Mouse (Mus musculus) liver, postnatal 0 days (tissue): ENCODE results near the gene Sez6. TPM values are rescaled to one million over a fixed set of nuclear protein-coding genes. Genes with fewer than 3 reads are reported as not detected.

ENCODE experiments used
- ATAC-seq: fragments of 200-750 bp; cut with Nextera tagmentation; 2 replicates; pipeline ENCODE4 v1.8.0; 2017; ENCODE audit warnings: mild to moderate bottlenecking, moderate library complexity
- DNase-seq: peaks from one replicate; pipeline ENCODE4 v3.0.0-alpha.2; 2016
- H3K27ac ChIP-seq: fragments of 300-500 bp; sonication (generic); 2 replicates; pipeline ENCODE4 v1.5.1; 2014; ENCODE audit warnings: antibody characterized with exemption, moderate library complexity, mild to moderate bottlenecking, low read depth
- H3K27me3 ChIP-seq: fragments of 300-500 bp; sonication (generic); 2 replicates; pipeline ENCODE4 v1.6.1; 2014; ENCODE audit warnings: low read length, control low read depth, mixed read lengths; ENCODE audit not compliant: insufficient read depth
- H3K36me3 ChIP-seq: fragments of 300-500 bp; sonication (generic); replicated peaks from 2 replicates; pipeline ENCODE4 v1.6.1; 2014; ENCODE audit warnings: mild to moderate bottlenecking, control low read depth, low read length, moderate library complexity, mixed read lengths; ENCODE audit not compliant: insufficient read depth
- H3K4me1 ChIP-seq: fragments of 300-500 bp; sonication (generic); 2 replicates; pipeline ENCODE4 v1.6.1; 2014; ENCODE audit warnings: antibody characterized with exemption, mild to moderate bottlenecking, control low read depth; ENCODE audit not compliant: insufficient read depth
- H3K4me2 ChIP-seq: fragments of 300-500 bp; sonication (generic); 2 replicates; pipeline ENCODE4 v1.6.1; 2014; ENCODE audit warnings: low read depth, mild to moderate bottlenecking, low read length, moderate library complexity, mixed read lengths
- H3K4me3 ChIP-seq: fragments of 300-500 bp; sonication (generic); 2 replicates; pipeline ENCODE4 v1.5.1; 2014; ENCODE audit warnings: low read depth, low read length
- H3K9ac ChIP-seq: fragments of 300-500 bp; sonication (generic); replicated peaks from 2 replicates; pipeline ENCODE4 v1.6.1; 2014; ENCODE audit warnings: mild to moderate bottlenecking, moderate library complexity
- H3K9me3 ChIP-seq: fragments of 300-500 bp; sonication (generic); 2 replicates; pipeline ENCODE4 v1.6.1; 2016; ENCODE audit warnings: mild to moderate bottlenecking, control low read depth, low read length, mixed read lengths
- CTCF ChIP-seq: sonication (generic); IDR thresholded peaks from 2 replicates; pipeline ENCODE4 v1.5.1; 2016; ENCODE audit warnings: antibody characterized with exemption, low read depth
- EP300 ChIP-seq: IDR thresholded peaks from 2 replicates; pipeline ENCODE4 v1.6.1; 2016; ENCODE audit warnings: antibody characterized with exemption, low read depth, mild to moderate bottlenecking
- WGBS: fragments of 180-500 bp; shearing (Covaris S2); extraction: QIAGEN DNeasy Blood & Tissue Kit; methylation state at CpG from one replicate; pipeline ENCODE4 v1.1.7; 2014; ENCODE audit not compliant: insufficient replicate concordance; 5-methylcytosine and 5-hydroxymethylcytosine counted together
- polyA plus RNA-seq: library from polyadenylated mRNA; unstranded; fragments of >200 nt; fragmentation: Nextera tagmentation; extraction: Ambion mirVana; gene quantifications from 2 replicates; pipeline ENCODE4 v1.2.1, GENCODE M21; 2015

The Sez6 gene
- polyA plus RNA-seq, 1 experiment from 2014 or later, result not detected

- WGBS, result 69% methylated on average over 3 of the region's 3 CpGs
- Histone ChIP-seq H3K27ac (no peak overlapping the region), H3K4me2 (peak overlapping the region; percentile 88), H3K36me3 (peaks cover 30% of the 10 kb centered on the region), H3K4me1 (peaks cover 9% of the 10 kb centered on the region; the same call in 1 of the 2 replicates), H3K9ac (no peak overlapping the region), H3K4me3 (peak overlapping the region; percentile 93), H3K27me3 (no peaks in the 10 kb centered on the region), H3K9me3 (no peaks in the 10 kb centered on the region)
- DNase-seq (no peak), ATAC-seq (no peak)
- TF ChIP-seq EP300, result no peak
- no peak for TF ChIP-seq CTCF
These were observed 55.0 kb downstream of the Sez6 start for GRCm38 (mm10) chr11:77985541-77986065.

GRCm38 (mm10) chr11:77989071-77989690 is 58.6 kb downstream of the Sez6 start:
- DNase-seq (no peak), ATAC-seq (no peak)
- Histone ChIP-seq H3K9ac (no peak overlapping the region), H3K4me2 (no peak overlapping the region), H3K4me3 (no peak overlapping the region), H3K9me3 (no peaks in the 10 kb centered on the region), H3K27me3 (no peaks in the 10 kb centered on the region), H3K27ac (no peak overlapping the region), H3K36me3 (peaks cover 35% of the 10 kb centered on the region), H3K4me1 (0 out of 2 replicates have a peak, but pooled peaks cover 6% of the 10 kb centered on the region)
- WGBS, result 91% methylated on average over 13 of the region's 13 CpGs
- TF ChIP-seq EP300, result no peak

DNA sequence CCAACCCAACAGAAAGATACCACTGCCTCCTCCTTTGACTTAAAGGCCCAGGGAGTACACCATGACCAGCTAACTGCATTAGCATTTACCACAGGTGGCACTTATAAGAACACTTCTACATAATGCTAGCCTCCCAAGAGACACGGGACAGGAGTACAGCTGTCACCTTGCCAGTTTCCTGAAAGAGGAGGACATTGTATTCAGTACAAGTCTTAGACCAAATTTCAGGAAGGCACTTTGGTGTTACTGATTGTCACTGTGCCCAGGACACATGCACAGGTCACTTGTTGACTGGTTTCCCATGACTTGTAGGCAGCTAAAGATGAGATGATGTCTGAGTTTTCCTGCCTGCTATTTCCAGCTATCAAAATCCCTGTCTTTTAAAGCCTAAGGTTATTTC is 65.0 kb downstream of the Sez6 start:
- DNase-seq, result no peak
- no peak overlapping the region for H3K9ac ChIP-seq
- 54% methylated on average over 1 of the region's 1 CpGs for WGBS
- H3K4me3 ChIP-seq, result no peak overlapping the region
- TF ChIP-seq CTCF (no peak), EP300 (no peak)
- H3K4me1 ChIP-seq, result no peaks in the 10 kb centered on the region
- H3K27ac ChIP-seq, result no peak overlapping the region
- no peaks in the 10 kb centered on the region for H3K9me3 ChIP-seq
- H3K4me2 ChIP-seq, result no peak overlapping the region
- ATAC-seq, result no peak
- peaks cover 26% of the 10 kb centered on the region; the same call in 1 of the 2 replicates for H3K36me3 ChIP-seq
- H3K27me3 ChIP-seq, result no peaks in the 10 kb centered on the region

DNA sequence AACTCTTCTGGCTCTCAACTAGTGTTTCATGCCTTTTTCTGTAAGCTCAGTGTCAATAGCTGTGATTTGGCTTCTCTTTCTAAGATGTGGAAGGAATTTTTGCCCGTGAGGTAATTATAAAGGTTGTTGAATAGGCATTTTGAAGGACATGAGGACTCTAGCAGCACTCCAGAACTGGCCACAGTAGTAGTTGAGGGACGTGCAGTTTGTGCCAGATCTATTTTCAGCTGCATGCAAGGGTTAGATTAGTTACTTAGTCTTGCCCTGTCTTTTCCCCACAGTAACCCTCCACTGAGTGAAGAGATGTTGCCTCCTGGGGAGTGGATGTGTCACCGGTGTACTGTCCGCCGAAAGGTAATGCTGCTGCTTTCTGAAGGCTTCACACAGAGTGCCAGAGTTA is 75.8 kb downstream of the Sez6 start:
- no peak overlapping the region for H3K9ac ChIP-seq
- H3K36me3 ChIP-seq, result peaks cover 62% of the 10 kb centered on the region
- H3K4me2 ChIP-seq, result no peak overlapping the region
- no peak overlapping the region for H3K27ac ChIP-seq
- ATAC-seq (no peak), DNase-seq (no peak)
- no peaks in the 10 kb centered on the region for H3K4me1 ChIP-seq
- WGBS, result 91% methylated on average over 5 of the region's 5 CpGs
- H3K4me3 ChIP-seq, result no peak overlapping the region
- no peaks in the 10 kb centered on the region for H3K27me3 ChIP-seq
- no peak for TF ChIP-seq EP300
- no peak for TF ChIP-seq CTCF
- H3K9me3 ChIP-seq, result no peaks in the 10 kb centered on the region

DNA sequence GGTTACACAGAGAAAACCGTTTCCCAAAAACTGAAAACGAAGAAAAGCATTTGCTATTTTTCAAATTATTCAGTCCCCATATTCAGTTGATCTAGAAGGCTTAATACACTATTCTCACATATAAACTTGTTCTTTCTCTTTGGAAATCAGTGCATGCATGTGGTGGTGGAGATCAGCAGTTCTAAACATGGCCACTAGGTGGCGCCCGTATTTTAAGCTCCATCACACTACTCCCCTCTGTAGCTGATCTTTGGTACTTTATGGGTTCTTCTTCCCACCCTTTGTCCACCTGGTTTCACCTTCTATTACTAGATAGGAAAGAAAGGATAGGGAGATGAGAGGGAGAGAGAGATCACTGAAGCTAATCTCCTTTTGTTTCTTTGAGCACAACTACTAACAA is 89.1 kb downstream of the Sez6 start:
- H3K27ac ChIP-seq, result no peak overlapping the region
- DNase-seq (peak; percentile 84), ATAC-seq (peak; percentile 58; the same call in 1 of the 2 replicates)
- 15% methylated on average over 4 of the region's 4 CpGs for WGBS
- no peaks in the 10 kb centered on the region for H3K27me3 ChIP-seq
- TF ChIP-seq CTCF (peak; percentile 96), EP300 (no peak)
- H3K4me1 ChIP-seq, result no peaks in the 10 kb centered on the region
- H3K9ac ChIP-seq, result no peak overlapping the region
- no peak overlapping the region for H3K4me3 ChIP-seq
- peaks cover 76% of the 10 kb centered on the region for H3K36me3 ChIP-seq
- H3K9me3 ChIP-seq, result no peaks in the 10 kb centered on the region
- no peak overlapping the region for H3K4me2 ChIP-seq

DNA sequence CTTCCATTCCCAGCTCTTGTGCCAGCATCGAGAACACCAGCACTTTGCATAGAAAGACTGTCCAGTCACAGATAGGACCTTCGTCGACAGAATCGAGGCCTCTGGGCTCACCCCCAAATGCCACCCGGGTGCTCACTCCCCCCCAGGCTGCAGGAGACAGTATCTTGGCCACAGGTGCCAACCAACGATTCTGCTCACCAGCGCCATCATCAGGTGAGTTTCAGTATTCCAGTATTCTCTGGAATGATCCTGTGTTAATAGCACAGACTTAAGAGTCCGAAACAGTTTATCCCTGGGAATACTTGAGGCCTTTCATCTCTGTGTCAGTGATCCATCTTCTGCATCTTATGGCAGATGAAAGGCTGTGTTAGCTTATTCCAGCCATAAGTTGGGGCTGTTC is 93.0 kb downstream of the Sez6 start:
- peaks cover 69% of the 10 kb centered on the region for H3K36me3 ChIP-seq
- H3K9ac ChIP-seq, result no peak overlapping the region
- no peaks in the 10 kb centered on the region for H3K9me3 ChIP-seq
- H3K27me3 ChIP-seq, result no peaks in the 10 kb centered on the region
- H3K4me2 ChIP-seq, result no peak overlapping the region
- H3K27ac ChIP-seq, result no peak overlapping the region
- no peaks in the 10 kb centered on the region for H3K4me1 ChIP-seq
- TF ChIP-seq EP300, result no peak
- peak; percentile 59 for TF ChIP-seq CTCF
- ATAC-seq, result no peak
- peak; percentile 56 for DNase-seq
- WGBS, result 81% methylated on average over 8 of the region's 8 CpGs
- no peak overlapping the region for H3K4me3 ChIP-seq

Other genes starting within 250 kb of the Sez6 start
- gene Nufip2, start 244.6 kb upstream of the Sez6 start, polyA plus RNA-seq, result 2.0 and 2.4 TPM in 2 replicates
- gene Cryba1, start 205.5 kb upstream of the Sez6 start, polyA plus RNA-seq, result not detected in 2 replicates
- 10.4 and 10.5 TPM in 2 replicates for gene Myo18a, start 167.6 kb upstream of the Sez6 start, polyA plus RNA-seq
- 0.12 and 0.31 TPM in 2 replicates for gene Gm10277, start 143.1 kb upstream of the Sez6 start, polyA plus RNA-seq
- gene Pipox, start 36.7 kb upstream of the Sez6 start, polyA plus RNA-seq, result 48.9 and 53.4 TPM in 2 replicates
- gene Phf12, start 52.0 kb downstream of the Sez6 start, polyA plus RNA-seq, result 5.0 and 5.1 TPM in 2 replicates
- gene Dhrs13, start 101.5 kb downstream of the Sez6 start, polyA plus RNA-seq, result 9.2 and 10.6 TPM in 2 replicates
- gene Flot2, start 107.1 kb downstream of the Sez6 start, polyA plus RNA-seq, result 23.1 and 25.9 TPM in 2 replicates
- gene Eral1, start 149.6 kb downstream of the Sez6 start, polyA plus RNA-seq, result 9.3 and 10.6 TPM in 2 replicates
- gene Fam222b, start 163.9 kb downstream of the Sez6 start, polyA plus RNA-seq, result 5.9 and 7.5 TPM in 2 replicates
- 15.3 and 18.9 TPM in 2 replicates for gene Traf4, start 234.8 kb downstream of the Sez6 start, polyA plus RNA-seq
- gene Nek8, start 245.9 kb downstream of the Sez6 start, polyA plus RNA-seq, result 4.9 and 5.4 TPM in 2 replicates
- gene Tlcd1, start 245.9 kb downstream of the Sez6 start, polyA plus RNA-seq, result 38.2 and 40.3 TPM in 2 replicates